Mouse (Mus musculus) C2C12 (cell line): ENCODE results near the gene Lcor. TPM values are rescaled to one million over a fixed set of nuclear protein-coding genes. Genes with fewer than 3 reads are reported as not detected.

Experiments
- H3K27me3 ChIP-seq: one replicate; pipeline ENCODE4 v1.6.1; 2011; ENCODE audit not compliant: control insufficient read depth, insufficient read depth, insufficient read length
- H3K36me3 ChIP-seq: one replicate; pipeline ENCODE4 v1.6.1; 2011; ENCODE audit not compliant: control insufficient read depth, insufficient read depth
- H3K4me3 ChIP-seq: one replicate; pipeline ENCODE4 v1.5.1; 2011; ENCODE audit warnings: mild to moderate bottlenecking, control low read depth; ENCODE audit not compliant: poor library complexity, insufficient read depth, severe bottlenecking
- H3K79me2 ChIP-seq: one replicate; pipeline ENCODE4 v1.6.1; 2011; ENCODE audit not compliant: control insufficient read depth, insufficient read depth
- H3K79me3 ChIP-seq: one replicate; pipeline ENCODE4 v1.6.1; 2011; ENCODE audit warnings: low read depth, control low read depth
- H3ac ChIP-seq: one replicate; pipeline ENCODE3; 2011; ENCODE audit warnings: low read depth; ENCODE audit not compliant: control insufficient read depth, insufficient read length
- CEBPB ChIP-seq: IDR thresholded peaks from one replicate; pipeline ENCODE4 v1.6.1; 2011; ENCODE audit warnings: low read depth, mild to moderate bottlenecking, control low read depth, moderate library complexity
- CTCF ChIP-seq: IDR thresholded peaks from one replicate; pipeline ENCODE4 v1.5.1; 2011; ENCODE audit not compliant: control insufficient read depth, insufficient read depth, insufficient read length
- FOSL1 ChIP-seq: IDR thresholded peaks from one replicate; pipeline ENCODE4 v1.8.0; 2011; ENCODE audit warnings: mild to moderate bottlenecking, low read length; ENCODE audit not compliant: poor library complexity, insufficient read depth, severe bottlenecking
- MAX ChIP-seq: IDR thresholded peaks from one replicate; pipeline ENCODE4 v1.6.1; 2011; ENCODE audit warnings: mild to moderate bottlenecking, control low read depth
- MYOD1 ChIP-seq: IDR thresholded peaks from one replicate; pipeline ENCODE4 v1.6.1; 2011; ENCODE audit warnings: low read depth; ENCODE audit not compliant: control insufficient read depth, insufficient read length
- MYOG ChIP-seq: IDR thresholded peaks from one replicate; pipeline ENCODE4 v1.6.1; 2011; ENCODE audit not compliant: control insufficient read depth, insufficient read length; ENCODE audit errors: extremely low read depth
- USF1 ChIP-seq: IDR thresholded peaks from one replicate; pipeline ENCODE4 v1.6.1; 2011; ENCODE audit warnings: low read depth, mild to moderate bottlenecking, control low read depth, moderate library complexity
- polyA plus RNA-seq: library from polyadenylated mRNA; unstranded; fragments of >200 nt; fragmentation: generic; extraction: Trizol; gene quantifications from one replicate; pipeline ENCODE4 v1.2.1, GENCODE M21; 2012; ENCODE audit warnings: missing spikeins

Gene Lcor
- polyA plus RNA-seq, 1 experiment = 1.2 TPM

DNA sequence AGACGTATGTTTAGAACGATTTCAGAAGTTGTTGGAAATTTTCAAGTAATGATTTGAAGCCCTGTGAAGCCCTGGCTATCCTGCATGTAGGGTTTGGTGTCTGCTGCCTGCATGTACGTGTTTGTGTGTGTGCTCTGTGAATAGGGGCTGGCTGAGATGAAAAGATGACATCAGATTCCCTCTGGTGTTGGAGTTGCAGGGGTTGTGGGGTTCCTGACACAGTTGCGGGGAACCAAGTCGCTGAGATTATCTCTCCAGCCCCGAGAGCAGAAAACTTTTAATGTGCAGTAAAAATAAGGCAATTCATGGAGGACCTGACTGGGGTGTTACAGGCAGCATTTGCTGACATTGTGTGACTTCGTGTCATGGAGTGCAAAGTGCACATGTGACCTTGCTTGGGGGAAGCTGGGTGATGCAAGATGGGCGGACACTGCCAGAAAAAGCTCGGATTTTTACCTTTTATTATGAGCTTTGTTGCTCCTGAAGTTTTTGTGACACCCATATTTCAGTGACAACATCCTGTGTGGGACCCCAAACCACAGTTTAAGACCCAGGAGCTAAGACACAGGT, 20.2 kb upstream of the Lcor start:
- no peaks in the 10 kb centered on the region for H3K79me3 ChIP-seq
- no peaks in the 10 kb centered on the region for H3K79me2 ChIP-seq
- no peaks in the 10 kb centered on the region for H3K36me3 ChIP-seq
- no peak overlapping the region for H3K4me3 ChIP-seq
- no peak overlapping the region for H3ac ChIP-seq
- TF ChIP-seq CTCF = no peak
- TF ChIP-seq CEBPB = no peak
- TF ChIP-seq MAX = no peak
- no peak for TF ChIP-seq FOSL1
- no peak for TF ChIP-seq MYOD1
- no peaks in the 10 kb centered on the region for H3K27me3 ChIP-seq

DNA sequence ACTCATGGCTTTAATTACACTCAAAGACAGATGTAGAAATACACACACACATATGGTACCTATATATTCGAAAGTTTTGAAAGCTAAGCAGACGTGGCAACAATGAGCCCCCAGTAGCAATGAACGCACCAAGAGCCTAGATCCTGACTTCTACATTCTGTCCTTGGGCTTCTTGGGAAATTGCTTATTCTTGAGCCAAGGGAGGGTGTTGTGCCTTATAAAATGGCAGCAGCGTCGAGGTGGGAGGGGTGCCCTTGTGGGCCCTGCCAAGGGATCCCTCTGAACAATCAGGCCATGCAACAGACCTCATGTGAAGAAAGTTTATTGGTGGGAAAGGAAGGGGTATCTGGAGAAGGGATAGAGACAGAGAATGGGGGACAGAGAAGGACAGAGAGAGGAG, 18.6 kb upstream of the Lcor start:
- no peak overlapping the region for H3ac ChIP-seq
- no peaks in the 10 kb centered on the region for H3K79me2 ChIP-seq
- no peak for TF ChIP-seq CEBPB
- no peak for TF ChIP-seq MAX
- TF ChIP-seq USF1 = no peak
- H3K4me3 ChIP-seq = no peak overlapping the region
- no peaks in the 10 kb centered on the region for H3K79me3 ChIP-seq
- H3K27me3 ChIP-seq = no peaks in the 10 kb centered on the region
- H3K36me3 ChIP-seq = no peaks in the 10 kb centered on the region

DNA sequence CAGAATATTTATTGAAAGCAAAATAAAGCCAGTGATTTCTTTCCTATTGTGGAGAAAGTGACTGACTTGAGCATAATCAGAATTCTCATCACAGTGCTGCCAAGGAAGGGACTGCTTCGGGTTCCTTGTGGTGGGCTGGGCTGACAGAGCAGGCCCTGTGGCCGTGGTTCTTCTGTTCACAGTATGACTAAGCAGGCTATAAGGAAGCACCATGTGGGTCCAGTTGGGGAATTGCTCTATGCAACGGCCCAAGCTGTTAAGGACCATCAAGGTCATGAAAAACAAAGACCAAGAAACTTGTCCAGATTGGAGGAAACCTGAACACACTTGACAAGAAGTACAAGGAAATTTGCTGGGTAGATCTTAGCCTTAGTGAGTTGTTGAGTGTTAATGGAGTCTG, 16.0 kb upstream of the Lcor start:
- Histone ChIP-seq H3K79me2 (no peaks in the 10 kb centered on the region), H3K36me3 (no peaks in the 10 kb centered on the region), H3K79me3 (no peaks in the 10 kb centered on the region), H3K4me3 (no peak overlapping the region), H3K27me3 (no peaks in the 10 kb centered on the region), H3ac (no peak overlapping the region)
- no peak for TF ChIP-seq FOSL1

- H3K79me3 ChIP-seq = no peaks in the 10 kb centered on the region
- H3K27me3 ChIP-seq = no peaks in the 10 kb centered on the region
- H3K36me3 ChIP-seq = no peaks in the 10 kb centered on the region
- TF ChIP-seq MYOG (no peak), MAX (no peak), CEBPB (no peak)
- H3ac ChIP-seq = no peak overlapping the region
- H3K4me3 ChIP-seq = no peak overlapping the region
- no peaks in the 10 kb centered on the region for H3K79me2 ChIP-seq
Observed at GRCm38 (mm10) chr19:41473566-41474135, 8.8 kb upstream of the Lcor start.

GRCm38 (mm10) chr19:41474943-41475342, 7.5 kb upstream of the Lcor start:
- Histone ChIP-seq H3K79me3 (no peaks in the 10 kb centered on the region), H3ac (no peak overlapping the region), H3K79me2 (no peaks in the 10 kb centered on the region), H3K36me3 (no peaks in the 10 kb centered on the region), H3K27me3 (no peaks in the 10 kb centered on the region), H3K4me3 (no peak overlapping the region)
- TF ChIP-seq FOSL1 (no peak), CTCF (no peak), USF1 (no peak), MAX (no peak), MYOG (no peak), CEBPB (no peak), MYOD1 (no peak)

DNA sequence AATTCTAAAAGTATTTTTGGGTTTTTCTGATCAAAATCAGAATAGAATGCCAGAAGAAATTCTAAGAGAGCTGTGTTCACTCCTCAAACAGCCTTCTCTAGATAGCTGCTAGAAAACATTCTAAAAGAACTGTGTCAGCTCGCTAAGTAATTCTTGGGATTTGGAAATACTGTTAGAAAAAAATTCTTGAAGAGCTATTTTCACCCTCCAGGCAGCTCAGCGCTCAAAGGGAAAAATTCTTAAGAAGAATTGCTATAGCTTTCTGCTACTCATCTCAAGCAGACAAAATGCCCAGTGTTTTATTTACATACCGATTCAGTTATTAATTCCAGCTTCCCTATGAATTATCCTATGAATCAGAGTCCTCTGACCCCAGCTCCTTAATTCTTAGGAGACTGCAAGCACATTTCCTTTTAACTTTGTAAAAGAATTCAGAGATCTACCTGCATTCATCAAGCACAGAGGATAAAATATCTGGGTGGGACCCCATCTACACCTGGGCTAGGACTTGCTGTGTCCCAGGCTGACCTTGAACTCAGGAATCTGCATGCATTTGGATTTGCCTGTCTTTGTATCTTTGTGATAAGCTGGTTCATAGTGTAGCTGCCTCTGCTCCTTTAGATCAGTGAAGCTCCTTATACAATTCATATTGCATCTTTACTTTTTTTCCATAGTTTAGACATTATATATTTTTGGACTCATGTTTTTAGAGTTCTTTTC, 5.7 kb upstream of the Lcor start:
- Histone ChIP-seq H3K79me3 (no peaks in the 10 kb centered on the region), H3ac (no peak overlapping the region), H3K36me3 (no peaks in the 10 kb centered on the region), H3K4me3 (no peak overlapping the region), H3K27me3 (no peaks in the 10 kb centered on the region), H3K79me2 (no peaks in the 10 kb centered on the region)
- TF ChIP-seq USF1 (no peak), MYOG (no peak), CTCF (no peak), MAX (no peak), CEBPB (no peak), FOSL1 (no peak)
